Mouse (Mus musculus): ENCODE data around the gene Cyp3a16.
"Not testable (repeated sequence)": the region's sequence is repeated elsewhere in the genome, so short reads cannot be mapped to it uniquely, and the experiment has no call there.

The Cyp3a16 gene

GRCm38 (mm10) chr5:145469623-145470022, at the start of gene Cyp3a16:
TSS of gene Cyp3a16 (minus strand) at chr5:145469723.
- DNase-seq, result not testable (repeated sequence)

- DNase-seq, result no peak
Observed at GRCm38 (mm10) chr5:145490300-145490699, 20.8 kb upstream of the Cyp3a16 start.

GRCm38 (mm10) chr5:145464304-145465088, 5.0 kb downstream of the Cyp3a16 start:
- DNase-seq, result no peak

GRCm38 (mm10) chr5:145462321-145462720, 7.2 kb downstream of the Cyp3a16 start:
- DNase-seq, result no peak

GRCm38 (mm10) chr5:145454389-145454788, 15.1 kb downstream of the Cyp3a16 start:
- DNase-seq, result no peak

GRCm38 (mm10) chr5:145433688-145434087, 35.8 kb downstream of the Cyp3a16 start:
- DNase-seq, result no peak

GRCm38 (mm10) chr5:145431004-145431403, 38.5 kb downstream of the Cyp3a16 start:
- DNase-seq, result no peak

GRCm38 (mm10) chr5:145422287-145422686, 47.2 kb downstream of the Cyp3a16 start:
- no peak for DNase-seq

GRCm38 (mm10) chr5:145415416-145415815, 54.1 kb downstream of the Cyp3a16 start:
- not testable (repeated sequence) for DNase-seq

Data from cerebellum, adult 18-20 months (tissue).